Mouse (Mus musculus) E14TG2a.4 (cell line): ENCODE results near the gene Oxld1.

ENCODE experiments used
- CTCF ChIP-seq: conservative IDR thresholded peaks from 2 replicates; pipeline ENCODE4 v1.5.1; 2014; ENCODE audit warnings: low read length
- POU5F1 ChIP-seq: IDR thresholded peaks from 2 replicates; pipeline ENCODE4 v1.6.1; 2014; ENCODE audit warnings: low read length, borderline replicate concordance

DNA sequence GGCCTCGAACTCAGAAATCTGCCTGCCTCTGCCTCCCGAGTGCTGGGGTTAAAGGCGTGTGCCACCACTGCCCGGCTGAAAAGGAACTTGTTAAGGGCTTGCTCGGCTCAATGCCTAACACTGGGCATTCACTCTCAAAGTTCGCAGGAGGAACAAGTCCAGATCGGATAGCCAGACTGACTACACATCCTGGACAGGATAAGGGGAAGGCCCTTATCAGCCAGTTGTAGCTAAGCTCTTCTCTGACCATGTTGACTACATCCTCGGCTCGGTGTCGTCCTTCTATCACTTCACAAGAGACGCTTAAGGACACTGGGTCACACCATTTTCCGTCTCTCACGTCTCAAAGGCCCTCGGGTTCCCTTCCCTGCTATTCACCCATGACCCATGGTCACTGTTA, 498 bp downstream of the Oxld1 start:
- TF ChIP-seq CTCF = no peak
- TF ChIP-seq POU5F1 = no peak
